Mouse (Mus musculus): Measurements from ENCODE around the gene Sstr3.

The Sstr3 gene

GRCm38 (mm10) chr15:78544561-78545001 lies at the start of gene Sstr3:
Sstr3 (minus strand) TSS chr15:78544685.
- no peak for DNase-seq (ENCODE audit: low spot score)

DNA sequence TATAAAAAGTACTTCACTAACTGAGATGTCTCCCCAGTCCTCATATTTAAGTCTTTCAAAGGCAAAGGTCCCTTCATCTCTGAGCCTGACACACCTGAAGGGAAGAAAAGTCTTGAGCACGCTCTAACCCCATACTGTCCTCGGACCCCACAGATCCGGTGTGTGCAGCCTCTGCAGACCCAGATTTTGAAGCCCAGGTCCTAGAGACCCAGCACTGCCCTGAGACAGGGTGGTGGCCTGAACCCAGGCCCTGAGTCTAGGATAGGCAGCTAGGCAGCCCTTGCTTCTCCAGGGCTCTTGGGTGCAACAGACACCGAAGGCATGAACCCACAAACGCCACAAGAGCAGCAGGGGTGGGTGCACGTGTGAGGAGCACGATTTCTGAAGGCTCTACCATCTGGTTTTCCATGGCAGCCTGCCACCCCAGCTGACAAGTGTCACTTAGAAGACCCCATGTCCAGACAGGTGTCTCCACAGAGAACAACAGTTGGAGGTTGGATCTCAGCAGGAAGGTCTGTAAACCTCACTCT lies 49.5 kb upstream of the Sstr3 start:
- no peak for DNase-seq (ENCODE audit: low spot score)

- no peak for DNase-seq (ENCODE audit: low spot score)
Measured at GRCm38 (mm10) chr15:78592452-78592968, 48.0 kb upstream of the Sstr3 start.

- no peak for DNase-seq (ENCODE audit: low spot score)
Measured at GRCm38 (mm10) chr15:78591680-78592451, 47.4 kb upstream of the Sstr3 start.

DNA sequence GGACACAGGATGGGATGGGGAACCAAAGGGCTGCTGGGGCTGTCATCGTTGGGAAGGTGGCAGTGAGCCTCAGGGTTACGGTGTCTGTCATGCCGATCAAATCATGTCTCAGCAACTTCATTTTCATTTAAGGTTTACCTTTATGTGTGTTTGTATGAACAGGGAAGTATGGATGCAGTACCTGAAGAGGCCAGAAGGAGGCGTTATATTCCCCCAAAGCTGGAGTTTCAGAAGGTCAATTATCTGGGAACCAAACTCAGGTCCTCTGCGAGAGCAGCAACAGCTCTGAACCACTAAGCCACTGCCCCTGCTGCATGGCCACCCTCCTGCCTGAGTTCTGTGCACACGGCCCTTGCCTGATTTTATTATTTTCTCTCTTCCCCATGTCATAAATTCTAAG lies 46.3 kb upstream of the Sstr3 start:
- DNase-seq (ENCODE audit: low spot score) = no peak

- DNase-seq (ENCODE audit: low spot score) = no peak
Measured at GRCm38 (mm10) chr15:78589936-78590335, 45.5 kb upstream of the Sstr3 start.

- no peak for DNase-seq (ENCODE audit: low spot score)
Measured at GRCm38 (mm10) chr15:78588900-78589299, 44.4 kb upstream of the Sstr3 start.

- no peak for DNase-seq (ENCODE audit: low spot score)
Measured at GRCm38 (mm10) chr15:78588049-78588448, 43.6 kb upstream of the Sstr3 start.

DNA sequence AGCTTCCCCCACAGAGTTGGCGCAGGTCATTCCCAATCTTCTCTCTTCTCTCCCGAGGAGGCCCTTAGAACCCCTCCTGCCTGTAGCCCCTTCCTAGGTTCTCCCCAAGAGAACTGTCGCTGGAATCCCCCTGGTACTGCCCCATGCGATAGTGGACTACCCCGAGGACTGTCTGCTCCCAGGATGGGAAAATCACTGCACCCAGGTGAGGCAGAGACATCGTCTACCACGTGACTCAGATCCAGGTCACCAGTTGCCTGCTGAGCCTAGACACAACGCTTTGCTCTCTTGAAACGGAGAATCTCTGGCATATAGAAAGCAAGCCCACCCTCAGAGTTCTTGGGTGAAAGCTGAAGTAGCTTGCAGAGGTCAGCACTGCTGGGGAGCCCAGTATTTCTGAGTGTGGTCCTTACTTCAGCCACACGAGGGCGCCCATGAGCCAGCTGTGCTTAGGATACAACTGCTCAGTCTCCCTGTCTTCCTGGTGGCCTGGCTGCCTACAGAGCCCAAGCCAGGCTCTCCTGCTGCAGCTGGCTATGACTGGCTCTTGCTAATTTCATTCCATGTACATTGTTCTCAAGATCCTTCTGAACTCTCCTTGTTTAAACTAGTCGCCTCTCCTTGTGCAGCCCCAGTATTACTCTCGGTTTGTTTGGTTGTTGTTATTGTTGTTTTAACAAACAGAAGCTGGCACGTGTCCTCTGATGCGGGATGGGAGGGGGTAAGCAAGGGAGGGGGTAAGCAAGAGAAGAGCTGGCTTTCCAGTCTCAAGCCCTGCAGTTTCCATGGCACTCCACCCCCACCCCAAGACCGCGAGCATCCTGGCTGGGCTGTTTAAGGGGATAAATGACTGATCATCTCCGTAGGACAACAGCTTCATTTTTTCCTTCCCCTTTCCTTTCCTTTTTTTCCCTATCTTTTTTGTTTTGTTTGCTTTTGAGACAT lies 42.8 kb upstream of the Sstr3 start:
- DNase-seq (ENCODE audit: low spot score) = peak; percentile 38

DNA sequence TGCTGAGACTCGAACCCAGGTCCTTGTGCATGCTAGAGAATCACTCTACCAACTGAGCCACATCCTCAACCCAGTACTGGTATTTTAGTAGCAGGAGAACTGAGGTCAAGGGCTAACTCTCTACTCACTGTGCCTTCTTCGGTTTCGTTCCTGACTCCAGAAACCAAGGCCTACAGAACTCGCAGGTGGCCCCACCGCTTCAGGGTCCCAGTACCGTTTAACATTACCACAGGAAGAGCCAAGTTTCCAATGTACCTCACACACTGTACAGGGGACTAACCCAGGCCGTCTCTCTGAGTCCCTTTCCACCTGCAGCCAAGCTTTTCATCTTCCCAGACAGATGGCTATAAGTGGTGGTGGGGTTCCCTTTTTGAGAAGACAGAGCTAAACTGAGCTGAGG lies 40.9 kb upstream of the Sstr3 start:
- DNase-seq (ENCODE audit: low spot score) = no peak

GRCm38 (mm10) chr15:78583352-78583751 lies 38.9 kb upstream of the Sstr3 start:
- DNase-seq (ENCODE audit: low spot score) = no peak

DNA sequence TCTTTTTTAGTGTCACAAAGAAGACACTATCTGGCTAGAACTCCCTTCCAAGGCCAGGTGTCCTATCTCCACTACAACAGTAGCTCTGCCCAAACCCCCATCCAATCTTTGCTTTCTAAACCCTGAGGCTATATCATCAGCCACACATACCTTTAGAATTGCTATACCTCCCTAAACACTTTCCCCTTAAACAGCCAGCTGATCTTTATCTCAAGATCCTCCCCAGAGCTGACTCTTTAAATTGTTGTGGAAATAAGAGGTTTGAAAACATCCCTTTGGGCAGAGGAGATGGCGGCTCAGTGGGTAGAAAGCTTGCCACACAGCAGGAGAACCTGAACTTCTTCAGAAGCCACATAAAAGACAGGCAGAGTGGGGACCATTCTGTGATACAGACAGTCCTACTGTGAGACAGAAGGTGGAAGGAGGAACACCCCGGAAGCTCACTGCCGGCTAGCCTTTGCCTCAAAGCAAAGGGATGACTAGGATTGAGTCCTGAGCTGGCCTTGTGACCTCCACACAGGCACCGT lies 31.9 kb upstream of the Sstr3 start:
- no peak for DNase-seq (ENCODE audit: low spot score)

- DNase-seq (ENCODE audit: low spot score) = no peak
Measured at GRCm38 (mm10) chr15:78572658-78573397, 28.3 kb upstream of the Sstr3 start, which contains the start of gene Rac2. Rac2 (minus strand) TSS chr15:78572783.

DNA sequence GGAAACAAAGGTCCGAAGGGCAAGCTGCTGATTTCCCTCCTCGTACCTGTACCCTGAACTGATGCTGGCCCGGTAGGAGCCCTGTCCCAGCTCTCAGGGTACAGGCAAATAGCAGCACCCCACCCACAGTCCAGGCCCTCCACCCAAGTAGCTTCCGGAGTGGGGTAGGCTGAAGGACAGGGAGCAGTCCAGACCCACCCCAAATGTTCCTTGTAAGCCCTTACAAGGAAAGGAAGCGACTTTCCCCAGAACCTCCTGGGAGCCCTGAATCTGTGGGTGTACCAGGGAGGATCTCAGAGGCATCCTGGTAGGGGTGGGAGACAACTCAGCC lies 27.8 kb upstream of the Sstr3 start:
- no peak for DNase-seq (ENCODE audit: low spot score)

GRCm38 (mm10) chr15:78571554-78572269 lies 27.2 kb upstream of the Sstr3 start:
- peak; percentile 41 for DNase-seq (ENCODE audit: low spot score)

- no peak for DNase-seq (ENCODE audit: low spot score)
Measured at GRCm38 (mm10) chr15:78570170-78570569, 25.7 kb upstream of the Sstr3 start.

DNA sequence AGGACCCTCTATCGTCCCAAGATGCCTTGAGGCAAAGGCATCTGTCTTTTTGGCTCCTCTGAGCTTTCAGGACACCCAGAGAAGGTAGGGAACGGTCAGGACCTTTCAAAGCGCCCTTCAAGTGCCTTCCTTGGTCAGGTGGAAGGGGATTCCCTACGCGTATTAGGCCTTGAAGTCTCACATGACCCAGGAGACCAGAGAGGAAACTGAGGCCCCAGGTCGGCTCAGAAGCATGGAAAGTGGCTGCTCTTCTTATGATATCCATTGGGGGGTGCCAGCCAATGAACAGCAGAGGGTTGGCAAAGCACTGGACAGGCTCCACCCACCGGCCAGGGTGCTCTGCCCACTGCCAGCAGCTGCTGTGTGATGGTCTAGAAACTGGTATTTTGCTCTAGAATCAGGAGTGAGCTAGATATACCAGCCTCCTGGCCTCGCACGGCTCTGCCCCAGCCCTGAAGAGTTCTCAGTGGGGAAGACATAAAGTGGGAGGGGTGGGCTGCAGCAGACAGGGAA lies 23.2 kb upstream of the Sstr3 start:
- no peak for DNase-seq (ENCODE audit: low spot score)

- DNase-seq (ENCODE audit: low spot score) = no peak
Measured at GRCm38 (mm10) chr15:78564764-78565435, 20.4 kb upstream of the Sstr3 start.

GRCm38 (mm10) chr15:78563937-78564336 lies 19.5 kb upstream of the Sstr3 start:
- DNase-seq (ENCODE audit: low spot score) = no peak

GRCm38 (mm10) chr15:78563344-78563743 lies 18.9 kb upstream of the Sstr3 start:
- DNase-seq (ENCODE audit: low spot score) = no peak
